Mouse (Mus musculus): ENCODE results near the gene Gucd1.
"Not testable (repeated sequence)": the region's sequence is repeated elsewhere in the genome, so short reads cannot be mapped to it uniquely, and the experiment has no call there.

Gene Gucd1

GRCm38 (mm10) chr10:75353838-75354241, 163.9 kb downstream of the Gucd1 start:
- not testable (repeated sequence) for DNase-seq

GRCm38 (mm10) chr10:75352541-75352940, 165.2 kb downstream of the Gucd1 start:
- DNase-seq: no peak

GRCm38 (mm10) chr10:75350564-75350963, 167.2 kb downstream of the Gucd1 start:
- no peak for DNase-seq

- no peak for DNase-seq
These were observed 172.5 kb downstream of the Gucd1 start for GRCm38 (mm10) chr10:75345265-75345664.

- not testable (repeated sequence) for DNase-seq
These were observed 173.2 kb downstream of the Gucd1 start for GRCm38 (mm10) chr10:75344563-75344962.

GRCm38 (mm10) chr10:75341936-75342335, 175.8 kb downstream of the Gucd1 start:
- no peak for DNase-seq

GRCm38 (mm10) chr10:75339377-75339776, 178.4 kb downstream of the Gucd1 start:
- DNase-seq: no peak

- no peak for DNase-seq
These were observed 178.9 kb downstream of the Gucd1 start for GRCm38 (mm10) chr10:75338852-75339251.

- DNase-seq: no peak
These were observed 180.5 kb downstream of the Gucd1 start for GRCm38 (mm10) chr10:75337231-75337630.

GRCm38 (mm10) chr10:75335075-75335474, 182.7 kb downstream of the Gucd1 start:
- DNase-seq: no peak

- DNase-seq: no peak
These were observed 183.6 kb downstream of the Gucd1 start for GRCm38 (mm10) chr10:75334175-75334574.

- no peak for DNase-seq
These were observed 184.5 kb downstream of the Gucd1 start for GRCm38 (mm10) chr10:75333176-75333776.

- no peak for DNase-seq
These were observed 185.5 kb downstream of the Gucd1 start for GRCm38 (mm10) chr10:75332268-75332667.

- DNase-seq: no peak
These were observed 189.5 kb downstream of the Gucd1 start for GRCm38 (mm10) chr10:75328201-75328704.

- DNase-seq: no peak
These were observed 190.7 kb downstream of the Gucd1 start for GRCm38 (mm10) chr10:75327081-75327480.

GRCm38 (mm10) chr10:75326553-75326952, 191.2 kb downstream of the Gucd1 start:
- no peak for DNase-seq

- no peak for DNase-seq
These were observed 192.0 kb downstream of the Gucd1 start for GRCm38 (mm10) chr10:75325821-75326220.

GRCm38 (mm10) chr10:75324391-75324790, 193.4 kb downstream of the Gucd1 start:
- no peak for DNase-seq

- no peak for DNase-seq
These were observed 193.8 kb downstream of the Gucd1 start for GRCm38 (mm10) chr10:75323986-75324385.

GRCm38 (mm10) chr10:75322966-75323365, 194.8 kb downstream of the Gucd1 start:
- DNase-seq: no peak

- no peak for DNase-seq
These were observed 197.5 kb downstream of the Gucd1 start for GRCm38 (mm10) chr10:75320321-75320720.

- no peak for DNase-seq
These were observed 199.6 kb downstream of the Gucd1 start for GRCm38 (mm10) chr10:75318206-75318605.

GRCm38 (mm10) chr10:75316908-75317761, 200.6 kb downstream of the Gucd1 start:
- DNase-seq: peak; percentile 23

- no peak for DNase-seq
These were observed 201.1 kb downstream of the Gucd1 start, which contains the start of gene Adora2a for GRCm38 (mm10) chr10:75316872-75316907. Gene Adora2a, plus strand, starts transcription at chr10:75316877.

- DNase-seq: no peak
These were observed 201.3 kb downstream of the Gucd1 start for GRCm38 (mm10) chr10:75316472-75316871.
